Mouse (Mus musculus): Measurements from ENCODE around the gene Nfic.

Nfic gene

DNA sequence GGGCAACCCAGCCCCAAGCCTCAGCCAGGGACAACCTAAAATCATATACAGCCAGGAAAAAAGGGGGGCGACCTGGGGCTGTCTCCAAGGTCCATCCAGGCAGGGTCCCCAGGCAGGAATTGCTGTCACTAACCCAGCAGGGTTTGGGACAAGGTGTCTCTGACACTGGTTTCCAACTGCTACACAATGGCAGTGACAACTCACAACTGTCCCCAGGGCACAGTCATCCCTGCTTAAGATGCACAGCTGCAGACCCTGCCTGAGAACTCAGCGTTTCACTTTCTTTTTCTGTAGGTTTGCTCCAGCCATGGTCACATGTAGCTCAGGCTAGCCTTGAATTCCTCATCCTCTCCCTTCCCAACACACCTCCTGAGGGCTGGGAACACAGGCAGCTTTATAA, 26.3 kb downstream of the Nfic start:
- peak; percentile 44 for DNase-seq

DNA sequence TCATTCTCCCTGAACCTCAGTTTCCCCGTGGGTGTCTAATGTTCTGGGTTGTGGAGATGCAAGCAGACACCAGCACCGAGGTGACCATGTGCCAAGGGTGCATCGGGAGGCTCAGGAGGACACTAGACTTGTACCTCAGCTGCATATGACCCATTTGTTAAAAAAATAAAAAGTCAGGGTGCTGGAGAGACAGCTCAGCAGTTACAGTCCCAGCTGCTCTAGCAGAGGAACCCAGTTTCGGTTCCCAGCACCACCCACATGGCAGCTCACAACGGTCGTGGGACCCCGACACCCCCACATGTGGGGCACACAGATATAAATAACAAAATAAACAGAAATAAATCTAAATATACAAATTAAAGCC, 26.9 kb downstream of the Nfic start:
- DNase-seq, result no peak

DNA sequence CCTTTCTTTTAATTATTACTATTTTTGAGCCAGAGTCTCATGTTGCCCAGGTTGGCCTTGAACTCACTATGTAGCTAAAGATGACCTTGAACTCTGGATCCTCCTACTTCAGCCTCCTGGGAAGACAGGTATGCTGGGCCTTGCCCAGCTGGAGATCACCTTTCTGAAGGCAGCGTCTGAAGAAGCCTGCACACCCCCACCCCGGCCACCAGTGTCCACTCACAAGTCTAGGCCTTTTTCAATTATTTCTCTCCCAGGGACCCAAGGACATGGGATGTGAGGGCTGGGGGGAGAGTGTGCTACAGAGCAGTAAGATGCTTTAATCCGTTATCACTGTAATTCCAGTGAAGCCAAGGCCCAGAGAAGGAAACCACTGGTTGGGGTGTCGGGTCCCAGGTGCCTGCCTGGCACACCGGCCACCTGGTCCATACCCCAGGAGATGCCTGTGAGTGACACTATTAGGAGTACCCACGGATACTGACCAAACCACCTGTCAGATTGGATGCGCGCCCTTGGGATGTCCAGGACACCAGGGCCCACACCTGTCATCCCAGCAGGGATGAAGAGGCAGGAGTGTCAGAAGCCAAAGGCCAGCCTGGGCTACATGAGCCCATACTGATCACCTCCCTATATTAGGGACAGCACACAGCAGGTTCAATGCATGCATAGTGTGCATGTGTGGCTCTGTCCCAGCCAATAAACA, 27.5 kb downstream of the Nfic start:
- DNase-seq, result peak; percentile 70

DNA sequence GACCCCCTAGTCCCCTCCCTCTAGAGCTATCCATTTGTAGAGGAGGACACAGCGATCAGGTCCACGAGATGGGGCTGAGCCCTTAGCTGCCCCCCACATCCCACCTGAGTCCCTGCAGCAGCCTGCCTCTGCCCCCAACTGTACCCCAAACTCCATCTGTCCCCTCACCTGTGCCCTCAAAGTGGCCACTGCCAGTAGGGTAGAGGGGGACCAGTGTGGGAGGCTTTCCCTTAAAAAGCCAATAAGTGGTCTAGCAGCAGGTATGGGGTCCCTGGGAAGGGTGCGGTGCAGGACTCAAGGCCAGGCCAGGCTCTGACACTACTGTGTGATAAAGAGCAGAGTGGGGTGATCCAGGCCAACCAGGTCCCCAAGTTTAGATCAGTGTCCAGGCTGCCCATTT, 28.1 kb downstream of the Nfic start:
- DNase-seq, result peak; percentile 42

DNA sequence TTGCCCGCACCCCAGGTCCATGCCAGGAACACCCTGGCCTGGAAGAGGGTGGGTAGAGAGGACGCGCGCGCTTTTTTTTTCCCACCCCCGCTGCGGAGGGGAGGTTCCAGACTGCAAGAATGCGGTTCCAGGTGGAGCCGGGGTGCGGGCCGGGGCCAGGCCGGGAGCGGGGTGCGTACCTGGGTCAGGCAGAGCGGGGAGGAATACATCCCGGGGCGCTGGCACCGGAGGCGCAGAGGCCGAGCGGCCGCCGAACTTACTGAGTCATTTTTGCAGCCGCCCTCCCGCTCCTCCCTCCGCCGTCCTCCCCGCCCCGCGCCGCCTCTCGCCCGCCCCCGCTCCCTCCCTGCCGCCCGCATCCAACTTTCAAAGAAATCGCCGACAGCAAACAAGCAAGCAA, 28.5 kb downstream of the Nfic start:
- DNase-seq, result peak; percentile 75

DNA sequence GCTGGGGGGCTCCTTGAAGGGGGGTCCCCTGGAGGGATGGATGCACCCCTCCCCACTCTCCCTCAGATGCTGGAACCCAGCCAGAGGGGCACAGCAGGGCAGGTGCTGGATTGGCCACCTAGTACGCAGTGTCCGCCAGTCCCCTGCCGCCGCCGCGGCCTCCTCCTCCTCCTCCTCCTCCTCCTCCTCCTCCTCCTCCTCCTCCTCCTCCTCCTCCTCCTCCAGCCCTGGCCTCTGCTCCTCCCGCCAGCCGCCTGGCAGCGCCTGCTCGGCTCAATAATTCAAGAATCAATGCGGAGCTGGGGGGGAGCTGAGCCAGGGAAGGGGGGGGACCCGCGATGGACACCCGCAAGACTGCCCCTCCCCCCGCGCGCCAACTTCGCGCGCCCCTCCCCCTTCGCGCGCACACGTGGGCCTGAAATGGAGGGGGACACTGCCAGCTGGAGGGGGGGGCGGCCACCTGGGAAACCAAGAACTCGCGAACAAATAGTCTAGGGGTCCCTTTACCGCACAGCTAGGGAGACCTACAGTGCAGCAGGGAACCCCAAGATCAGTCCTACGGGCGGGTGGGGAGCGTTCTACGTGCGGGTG, 29.3 kb downstream of the Nfic start:
- peak; percentile 56 for DNase-seq

DNA sequence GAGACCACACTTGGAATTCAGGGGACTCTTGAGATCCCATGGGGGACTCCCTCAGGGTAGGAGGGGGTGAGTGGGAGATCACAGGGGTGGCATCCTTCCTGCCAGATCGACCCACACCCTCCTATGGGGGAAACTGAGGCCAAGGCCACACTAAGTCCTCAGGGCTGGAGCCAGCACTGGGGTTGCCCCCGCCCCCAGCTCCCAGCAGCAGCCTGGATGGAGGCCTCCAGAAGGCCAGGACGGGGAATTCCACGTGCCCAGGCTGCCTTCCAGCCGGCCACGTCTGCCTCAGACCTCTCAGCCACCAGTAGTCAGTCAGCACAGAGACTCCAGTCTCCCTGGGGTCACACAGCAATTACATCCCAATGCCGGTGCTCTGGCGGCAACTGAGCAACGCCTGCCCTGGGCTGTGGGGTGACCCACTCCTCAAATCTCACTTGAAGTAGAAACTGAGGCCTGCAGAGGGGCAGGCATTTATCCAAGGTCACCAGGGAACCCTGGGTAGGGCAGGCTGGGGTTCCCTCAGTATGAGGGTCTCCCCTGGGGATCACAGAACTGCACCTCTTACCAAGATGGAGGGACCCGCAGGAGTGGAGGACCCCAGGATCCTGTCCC, 30.1 kb downstream of the Nfic start:
- DNase-seq, result peak; percentile 65

DNA sequence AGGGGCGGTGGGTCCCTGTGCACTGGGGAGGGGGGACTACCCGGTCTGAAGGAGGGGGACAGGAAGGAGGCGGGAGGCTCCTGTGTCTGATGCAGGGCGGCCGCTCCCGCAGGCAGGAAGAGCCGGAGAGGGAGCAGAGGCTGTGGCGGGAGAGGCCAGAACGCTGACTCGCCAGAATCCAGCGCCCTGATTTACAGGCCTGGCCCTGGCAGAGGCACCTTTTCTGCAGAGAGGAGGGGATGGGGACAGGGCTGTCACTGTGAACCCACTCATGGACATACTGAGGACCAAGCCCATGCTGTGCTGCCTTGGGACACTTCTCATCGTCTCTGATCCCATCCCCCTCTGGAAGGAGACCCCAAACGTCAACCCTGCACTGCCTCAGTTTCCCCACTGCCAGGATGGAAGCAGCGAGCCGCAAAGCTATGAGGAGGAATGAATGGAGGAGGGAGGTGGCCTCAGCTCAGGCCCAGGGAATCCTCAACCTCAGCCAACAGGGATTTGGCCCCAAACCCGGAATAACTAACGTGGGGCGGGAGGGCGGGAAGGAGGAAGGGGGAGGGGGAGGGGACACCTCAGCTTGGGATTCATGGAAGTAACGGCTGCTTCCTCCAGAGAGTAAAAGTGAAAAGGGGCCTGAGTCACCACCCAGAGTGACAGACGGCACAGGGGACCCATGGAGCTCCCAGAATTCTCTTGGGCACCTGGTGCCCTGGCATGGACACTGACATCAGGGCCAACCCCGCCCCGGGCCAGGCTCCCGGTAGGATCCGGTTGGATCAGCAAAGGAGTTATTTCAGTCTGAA, 31.0 kb downstream of the Nfic start:
- peak; percentile 87 for DNase-seq

DNA sequence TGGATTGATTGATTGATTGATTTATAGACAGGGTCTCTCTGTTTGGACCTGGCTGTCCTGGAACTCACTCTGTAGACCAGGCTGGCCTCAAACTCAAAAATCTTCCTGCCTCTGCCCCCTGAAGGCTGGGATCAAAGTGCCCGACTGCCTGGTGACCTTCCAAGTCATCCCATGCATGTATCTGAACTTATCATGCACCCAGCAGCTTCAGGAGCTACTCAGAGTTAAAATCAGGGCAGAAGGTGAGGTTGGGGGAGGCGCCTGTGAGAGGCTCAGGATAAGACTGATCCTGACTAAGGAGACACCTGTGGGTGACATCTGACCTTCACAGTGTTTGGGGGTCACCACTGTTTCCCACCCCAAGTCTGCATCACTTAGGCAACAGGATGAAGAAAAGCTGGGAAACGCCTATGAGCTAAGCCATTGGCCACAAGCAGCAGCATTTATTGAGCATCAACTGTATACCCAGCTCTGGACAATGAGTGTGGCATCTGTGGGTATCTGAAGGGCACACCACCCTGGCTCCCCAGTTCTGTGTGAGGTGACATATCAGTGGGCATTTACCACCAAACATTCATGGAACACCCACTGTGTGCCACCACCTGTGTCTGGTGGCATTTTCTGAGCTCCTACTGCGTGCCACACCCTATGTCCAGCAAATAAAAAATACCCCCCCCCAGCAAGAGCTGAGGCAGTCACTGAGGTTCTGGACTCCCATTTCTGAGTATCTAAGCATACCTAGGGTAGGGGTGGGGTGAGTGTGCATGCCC, 31.8 kb downstream of the Nfic start:
- peak; percentile 30 for DNase-seq

DNA sequence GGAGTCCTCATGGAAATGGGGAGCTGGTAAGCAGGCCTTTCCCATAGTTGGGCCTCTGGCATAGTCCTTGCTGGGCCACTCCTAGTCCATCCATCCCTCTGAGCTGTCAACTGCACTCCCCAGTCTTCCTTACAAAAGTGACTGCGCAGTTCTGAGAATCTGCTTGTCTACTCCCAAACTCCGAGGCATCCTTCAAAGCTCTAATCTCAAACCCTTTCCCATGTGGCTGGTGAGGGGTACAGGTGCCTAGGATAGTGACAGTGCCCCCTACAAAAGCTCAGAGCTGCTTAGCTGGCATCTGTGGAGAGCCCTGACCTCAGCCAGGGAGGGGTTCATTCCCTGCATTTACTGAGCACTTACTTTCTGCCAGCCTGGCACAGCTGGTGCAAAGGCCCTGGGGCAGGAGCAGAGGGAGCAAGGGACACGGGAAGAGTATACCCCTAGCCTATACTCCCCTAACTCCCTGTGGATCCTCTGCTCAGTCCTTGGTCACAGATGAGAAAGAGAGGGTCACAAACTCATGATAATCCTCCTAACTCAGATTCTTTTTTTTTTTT, 32.7 kb downstream of the Nfic start:
- DNase-seq, result no peak

DNA sequence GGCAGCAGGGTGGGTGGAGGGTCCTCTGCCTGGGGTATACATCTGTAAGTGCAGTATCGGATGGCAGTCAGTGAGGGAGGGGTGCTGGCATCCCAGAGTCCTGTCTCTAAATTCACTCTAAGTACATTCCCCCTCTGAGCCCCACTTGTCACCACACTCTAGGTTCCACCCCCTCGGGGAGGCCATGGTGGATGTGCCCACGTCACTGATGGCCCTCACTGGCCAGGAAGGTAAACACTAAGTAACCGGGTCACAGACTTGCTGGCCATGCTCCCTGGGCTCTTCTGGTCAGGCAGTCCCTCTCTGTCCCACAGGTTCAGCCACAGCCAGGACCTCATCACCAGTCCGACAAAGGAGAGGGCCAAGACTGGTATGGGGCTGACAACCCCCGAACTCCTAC, 33.2 kb downstream of the Nfic start:
- peak; percentile 23 for DNase-seq

DNA sequence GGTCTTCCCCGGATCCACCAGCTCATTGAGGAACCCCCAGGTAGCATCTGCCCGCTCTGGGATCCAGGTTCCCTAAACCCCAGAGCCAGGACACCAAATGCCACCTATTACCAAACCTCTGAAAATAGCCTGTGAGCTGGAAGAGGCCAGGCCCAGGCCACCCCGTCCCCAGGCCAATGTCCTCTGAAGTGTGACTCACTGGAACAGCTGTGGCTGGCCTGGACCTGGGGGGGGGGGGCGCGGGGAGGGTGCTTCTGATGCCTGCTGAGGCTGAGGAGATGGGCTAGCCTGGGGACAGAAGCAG, 33.7 kb downstream of the Nfic start:
- no peak for DNase-seq

DNA sequence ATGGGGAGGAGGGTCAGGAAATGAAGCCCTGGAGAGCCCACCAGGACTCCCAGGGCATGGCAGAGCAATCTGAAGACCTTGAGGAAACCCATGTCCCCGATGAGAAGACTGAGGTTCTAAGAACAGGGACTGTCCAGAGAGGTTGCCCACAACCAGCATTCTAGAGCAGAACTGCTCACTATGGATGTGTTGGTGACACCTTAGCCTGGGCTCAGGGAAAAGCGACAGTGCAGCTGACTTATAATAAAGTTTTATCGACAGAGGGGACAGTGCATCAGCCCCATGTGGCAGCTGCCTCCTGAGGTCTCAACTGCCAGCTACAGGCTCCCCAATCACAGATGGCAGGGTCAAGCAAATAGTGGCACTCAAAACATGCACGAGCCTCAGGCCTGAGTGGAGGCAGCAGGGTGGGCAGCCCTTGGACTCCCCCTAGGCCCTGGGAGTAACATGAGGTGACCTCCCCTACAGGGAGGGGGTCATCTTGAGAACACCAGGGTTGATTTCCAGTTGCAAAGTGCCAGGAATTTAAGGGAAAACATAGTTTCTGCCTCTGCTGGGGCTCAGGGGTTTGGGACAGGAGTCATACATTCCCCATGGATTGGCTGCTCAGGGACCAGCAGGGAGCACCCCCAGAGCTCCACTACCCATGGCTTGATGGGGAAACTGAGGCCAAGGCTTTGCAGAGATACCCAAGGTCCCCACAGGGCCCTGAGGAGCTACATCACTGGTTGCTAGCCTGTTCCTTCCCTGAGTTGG, 34.2 kb downstream of the Nfic start:
- DNase-seq, result peak; percentile 37

DNA sequence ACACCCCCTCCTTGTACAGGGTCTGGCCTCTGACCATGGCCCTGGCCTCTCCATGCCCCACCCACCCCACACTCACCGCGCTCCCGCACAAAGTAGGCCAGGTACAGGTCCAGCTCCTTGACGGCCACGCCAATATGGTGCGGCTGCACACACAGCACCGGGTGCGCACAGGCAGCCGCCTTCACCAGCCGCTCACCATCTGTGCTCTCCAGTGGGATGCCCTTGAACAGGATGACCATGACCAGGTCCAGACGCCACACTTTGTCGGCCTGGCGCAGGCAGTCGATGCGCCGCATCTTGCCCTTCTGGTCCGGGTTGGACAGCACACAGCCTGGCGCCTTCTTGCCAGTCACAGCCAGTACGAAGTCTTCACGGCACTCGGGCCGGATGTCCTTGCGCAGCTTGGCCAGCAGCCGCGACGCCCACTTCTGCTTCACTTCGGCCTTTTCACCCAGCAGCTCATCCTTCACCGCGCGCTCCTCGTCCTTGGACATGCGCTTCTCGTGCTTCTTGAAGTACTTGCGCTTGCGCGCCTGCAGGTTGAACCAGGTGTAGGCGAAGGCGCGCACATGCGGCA, 35.2 kb downstream of the Nfic start:
- DNase-seq, result peak; percentile 59

DNA sequence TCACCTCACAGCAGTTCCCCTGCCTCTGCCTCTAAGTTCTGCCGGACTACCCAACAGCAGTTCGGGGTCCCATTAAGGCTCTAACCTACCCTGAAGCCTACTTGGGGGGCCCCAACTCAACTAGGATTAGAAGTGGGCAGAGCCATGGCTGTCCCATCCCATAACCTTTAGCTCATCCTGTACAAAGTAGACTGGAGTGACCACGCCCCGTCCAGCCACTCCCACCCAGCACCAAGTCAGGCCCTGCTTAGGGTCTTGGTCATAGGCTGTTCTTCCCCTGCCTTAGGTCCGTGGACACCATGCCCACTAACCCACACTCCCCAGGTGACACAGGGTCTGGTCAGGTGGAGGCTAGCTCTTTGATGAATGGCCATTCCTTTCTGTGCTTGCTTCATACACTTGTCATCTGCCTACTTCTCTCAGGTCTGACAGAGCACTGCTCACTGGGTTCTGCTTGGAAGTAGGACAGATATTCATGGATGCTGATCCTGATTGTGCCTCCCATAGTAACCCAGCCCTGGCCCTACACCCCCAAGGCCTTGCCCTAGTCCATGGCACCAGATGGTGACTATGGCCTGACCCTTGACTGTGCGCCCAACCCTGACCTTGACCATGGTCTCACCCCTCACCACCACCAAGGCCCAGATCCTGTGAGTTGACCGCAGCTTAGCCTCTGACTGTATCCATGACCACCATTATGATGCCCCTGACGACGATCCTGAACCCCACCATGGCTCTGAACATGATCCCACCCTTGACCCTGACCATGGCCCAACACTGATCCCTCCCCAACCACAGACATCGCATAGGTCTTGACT, 36.1 kb downstream of the Nfic start:
- DNase-seq, result no peak

DNA sequence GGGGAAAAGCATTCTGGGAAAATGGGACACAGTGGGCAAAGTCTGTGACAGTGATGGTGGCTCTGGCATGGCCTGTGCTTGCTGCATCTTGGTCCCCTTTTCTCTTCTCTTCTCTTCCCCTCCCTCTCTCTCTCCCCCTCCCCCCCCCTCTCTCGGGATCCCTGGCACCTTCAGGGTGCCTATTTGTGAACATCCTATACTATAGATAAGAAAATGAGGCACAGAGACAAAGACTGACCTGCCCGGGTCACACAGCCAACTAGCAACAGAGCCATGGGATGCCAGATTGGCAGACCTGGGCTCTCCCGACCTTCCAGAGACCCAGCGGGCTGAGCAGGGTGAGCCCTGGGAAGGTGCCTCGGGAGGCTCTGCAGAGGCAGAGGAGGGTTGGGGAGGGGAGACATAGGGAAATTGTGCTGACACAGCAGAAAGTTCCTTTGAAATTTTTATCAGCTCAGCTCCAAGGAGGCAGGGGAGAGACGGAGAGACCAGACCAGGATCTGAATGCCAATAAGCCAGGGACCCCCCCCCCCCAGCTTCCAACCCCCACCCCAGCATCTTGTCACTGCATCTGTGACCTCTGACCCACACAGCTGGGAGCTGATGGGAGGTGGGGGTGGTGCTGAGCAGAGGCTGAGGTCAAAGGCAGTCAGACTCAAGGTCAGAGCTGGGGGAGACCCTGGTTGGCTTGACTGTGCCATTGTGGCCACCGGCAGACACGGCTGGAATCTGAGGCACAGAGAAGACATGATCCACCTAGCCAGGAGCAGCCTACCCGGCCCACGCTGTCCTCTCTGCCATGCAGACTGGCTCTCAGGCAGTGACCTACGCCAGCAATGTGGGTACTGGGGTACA, 37.0 kb downstream of the Nfic start:
- DNase-seq, result no peak

DNA sequence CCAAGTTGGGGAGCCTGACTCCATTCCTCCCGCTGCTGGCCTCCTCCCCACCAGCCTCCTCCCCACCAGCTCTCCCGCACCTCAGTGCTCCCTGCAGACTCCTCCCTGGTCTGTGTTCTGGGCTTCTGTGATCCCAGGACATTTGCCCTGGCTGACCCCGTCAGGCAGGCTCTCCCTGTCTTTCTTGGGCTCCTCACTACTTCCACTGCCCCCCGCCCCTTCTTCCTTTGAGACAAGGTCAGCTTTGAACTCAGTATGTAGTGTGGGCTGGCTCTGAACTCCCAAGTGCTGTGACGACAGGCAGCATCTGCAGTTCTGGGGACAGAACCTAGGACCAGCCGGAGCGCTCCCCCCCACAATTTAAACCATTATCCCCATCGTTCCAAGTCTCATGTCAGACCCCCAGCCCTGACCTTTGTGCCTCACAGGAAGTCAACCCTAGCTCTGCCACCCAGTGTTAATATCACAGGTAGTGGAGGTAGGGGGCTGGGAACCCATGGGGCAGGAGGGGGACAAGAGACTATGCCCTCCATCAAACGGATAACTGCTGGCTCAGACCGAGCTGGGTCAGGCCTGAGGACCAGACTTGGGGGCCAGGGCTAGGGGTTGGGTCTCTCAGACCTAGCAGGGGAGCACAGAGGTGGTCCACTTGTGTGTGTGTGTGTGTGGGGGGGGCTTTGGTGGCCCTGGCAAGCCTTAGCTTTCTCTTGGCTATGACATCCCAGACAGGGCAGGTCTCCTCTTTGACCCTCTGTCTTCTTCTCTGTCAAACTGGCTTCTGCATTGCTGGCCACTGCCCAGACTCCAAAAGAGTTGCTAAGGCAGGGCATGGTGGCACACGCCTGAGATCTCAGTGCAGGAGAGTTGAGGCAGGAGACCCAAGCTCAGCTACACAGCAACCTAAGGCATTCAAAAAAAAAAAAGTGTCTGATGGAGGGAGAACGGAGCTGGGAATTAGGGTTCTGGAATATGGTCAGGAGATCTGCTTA, 37.9 kb downstream of the Nfic start:
- no peak for DNase-seq

DNA sequence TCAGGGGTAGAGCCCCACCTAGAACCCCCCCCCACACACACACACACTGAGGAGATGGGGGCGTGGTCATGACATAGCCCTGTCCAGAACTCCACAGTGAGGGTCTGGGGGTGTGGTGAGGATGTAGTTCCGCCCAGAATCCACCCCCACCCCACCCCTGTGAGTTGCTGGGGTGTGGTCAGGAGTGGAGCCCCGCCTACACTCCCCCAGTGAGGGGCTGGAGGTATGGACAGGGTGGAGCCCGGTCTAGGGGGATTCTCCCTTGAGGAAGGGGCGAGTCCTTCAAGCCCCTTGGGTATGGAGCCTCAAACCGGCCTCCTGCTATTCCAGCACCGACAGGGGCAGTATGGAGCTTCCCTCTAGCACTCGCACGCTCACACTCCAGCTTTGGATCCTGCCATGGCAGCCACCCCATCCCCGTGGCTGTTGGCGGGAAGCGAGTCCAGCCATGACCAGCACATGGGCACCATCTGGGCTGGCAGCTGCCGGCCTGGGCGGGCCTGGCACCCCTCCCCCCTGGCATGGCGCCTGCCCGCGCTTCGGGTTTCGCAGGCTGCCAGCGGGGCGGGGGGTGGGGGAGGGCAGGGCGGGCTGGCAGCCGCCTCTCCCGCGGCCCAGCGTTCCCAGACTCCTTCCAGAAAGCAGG, 38.7 kb downstream of the Nfic start:
- peak; percentile 96 for DNase-seq
